Mouse (Mus musculus) hindbrain, postnatal 0 days (tissue): ENCODE data around the gene Aldh1a3. TPM values are rescaled to one million over a fixed set of nuclear protein-coding genes. Genes with fewer than 3 reads are reported as not detected.
A peak's percentile ranks its signal among the peaks of the same experiment; 100 is the strongest.

ENCODE experiments used
- ATAC-seq: fragments of 200-750 bp; cut with Nextera tagmentation; 2 replicates; pipeline ENCODE4 v1.8.0; 2017; ENCODE audit warnings: mild to moderate bottlenecking, moderate TSS enrichment, moderate library complexity
- DNase-seq: peaks from one replicate; pipeline ENCODE4 v3.0.0-alpha.2; 2015; ENCODE audit warnings: low spot score
- H3K27ac ChIP-seq: fragments of 300-500 bp; sonication (generic); 2 replicates; pipeline ENCODE4 v1.5.1; 2014; ENCODE audit warnings: mild to moderate bottlenecking
- H3K27me3 ChIP-seq: fragments of 300-500 bp; sonication (generic); 2 replicates; pipeline ENCODE4 v1.6.1; 2014; ENCODE audit warnings: low read length, mixed read lengths; ENCODE audit not compliant: insufficient read depth
- H3K36me3 ChIP-seq: fragments of 300-500 bp; sonication (generic); 2 replicates; pipeline ENCODE4 v1.6.1; 2014; ENCODE audit warnings: low read length, mixed read lengths; ENCODE audit not compliant: insufficient read depth
- H3K4me1 ChIP-seq: fragments of 300-500 bp; sonication (generic); 2 replicates; pipeline ENCODE4 v1.6.1; 2014; ENCODE audit warnings: antibody characterized with exemption, low read length, mixed read lengths; ENCODE audit not compliant: insufficient read depth
- H3K4me2 ChIP-seq: fragments of 300-500 bp; sonication (generic); 2 replicates; pipeline ENCODE4 v1.6.1; 2014; ENCODE audit warnings: low read depth, mild to moderate bottlenecking, low read length, moderate library complexity, mixed read lengths
- H3K4me3 ChIP-seq: fragments of 300-500 bp; sonication (generic); 2 replicates; pipeline ENCODE4 v1.5.1; 2014; ENCODE audit warnings: low read length
- H3K9ac ChIP-seq: fragments of 300-500 bp; sonication (generic); replicated peaks from 2 replicates; pipeline ENCODE4 v1.6.1; 2014; ENCODE audit warnings: mild to moderate bottlenecking, low read length, moderate library complexity, mixed read lengths
- H3K9me3 ChIP-seq: fragments of 300-500 bp; sonication (generic); 2 replicates; pipeline ENCODE4 v1.6.1; 2016; ENCODE audit warnings: low read length, mixed read lengths
- CTCF ChIP-seq: IDR thresholded peaks from 2 replicates; pipeline ENCODE4 v1.5.1; 2016; ENCODE audit warnings: antibody characterized with exemption, control low read depth, low read depth
- WGBS: fragments of 180-500 bp; shearing (Covaris S2); extraction: QIAGEN DNeasy Blood & Tissue Kit; methylation state at CpG from one replicate; pipeline ENCODE4 v1.1.7; 2014; 5-methylcytosine and 5-hydroxymethylcytosine counted together
- polyA plus RNA-seq: library from polyadenylated mRNA; unstranded; fragments of >200 nt; fragmentation: Nextera tagmentation; extraction: Ambion mirVana; gene quantifications from 2 replicates; pipeline ENCODE4 v1.2.1, GENCODE M21; 2015
- total RNA-seq: library from RNA; depleted of rRNA; stranded (reverse); fragments of >200 nt; gene quantifications from 2 replicates; pipeline ENCODE4 v1.2.3, GENCODE M21; 2014

The Aldh1a3 gene
- total and polyA plus RNA-seq, 2 experiments from 2014 or later = 3.5 to 4.6 TPM

DNA sequence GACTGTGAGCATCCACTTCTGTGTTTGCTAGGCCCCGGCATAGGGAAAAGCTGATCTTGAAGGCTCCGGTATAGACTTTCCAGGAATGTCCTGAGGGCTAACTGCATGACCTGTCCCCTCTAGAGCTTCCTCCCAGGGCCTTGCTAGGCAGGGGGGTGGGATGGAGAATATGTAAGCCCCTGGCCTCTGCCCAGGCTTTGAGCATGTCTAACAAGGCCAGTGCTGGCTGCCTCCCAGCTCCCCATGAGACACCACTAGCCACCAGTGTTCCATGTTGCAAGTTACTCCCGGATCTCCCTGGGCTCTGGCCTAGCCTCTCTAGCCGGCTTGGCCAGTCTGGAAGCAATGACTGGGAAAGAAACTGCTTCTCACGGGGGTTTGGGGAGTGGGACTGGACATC is 17.4 kb upstream of the Aldh1a3 start:
- WGBS = 52% methylated on average over 5 of the region's 5 CpGs
- peaks cover 7% of the 10 kb centered on the region; the same call in 1 of the 2 replicates for H3K4me1 ChIP-seq
- no peak for TF ChIP-seq CTCF
- ATAC-seq = no peak
- H3K4me3 ChIP-seq = no peak overlapping the region
- H3K9me3 ChIP-seq = no peaks in the 10 kb centered on the region
- peak; percentile 30 for DNase-seq
- H3K27me3 ChIP-seq = no peaks in the 10 kb centered on the region
- no peak overlapping the region for H3K4me2 ChIP-seq
- H3K36me3 ChIP-seq = no peaks in the 10 kb centered on the region
- H3K9ac ChIP-seq = no peak overlapping the region
- H3K27ac ChIP-seq = no peak overlapping the region

DNA sequence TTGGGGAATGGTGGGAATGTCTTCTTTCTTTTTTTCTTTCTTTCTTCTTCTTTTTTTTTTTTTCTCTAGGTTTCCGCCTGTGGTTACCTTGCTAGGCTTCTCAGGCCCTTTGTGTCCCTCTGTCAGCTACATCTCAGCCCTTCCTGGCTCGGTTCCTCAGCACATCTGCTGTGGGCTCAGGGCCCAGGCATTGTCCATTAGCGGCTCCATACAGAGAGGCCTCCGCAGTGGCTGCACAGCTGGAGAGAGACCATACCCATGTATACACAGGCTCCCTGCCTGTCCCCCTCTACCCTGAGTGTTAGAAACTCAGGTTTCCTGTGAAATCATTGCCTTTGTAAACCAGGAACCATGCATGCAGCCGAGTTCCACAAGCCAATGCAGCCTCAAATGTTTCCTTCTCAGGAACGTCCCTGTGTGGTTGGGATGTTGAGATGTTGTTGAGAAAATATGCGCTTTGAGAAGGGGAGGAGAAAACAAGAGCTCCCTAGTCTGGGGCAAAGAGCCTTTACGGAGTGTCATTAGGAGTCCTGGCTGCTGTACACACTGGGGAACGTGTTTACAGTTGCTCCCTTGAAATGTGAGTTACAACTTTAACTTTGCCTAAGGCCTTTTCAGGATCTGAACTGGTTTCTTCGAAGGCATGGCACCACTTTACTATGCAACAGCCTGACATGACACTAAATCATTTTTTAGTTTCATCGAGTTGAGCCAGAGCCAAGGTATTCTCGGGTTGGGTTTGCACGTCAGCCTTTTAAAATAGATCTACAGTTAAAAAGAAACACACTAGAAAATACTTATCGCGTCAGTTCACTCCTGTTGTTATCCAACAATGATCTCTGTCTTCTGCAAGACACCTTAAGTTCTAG is 15.4 kb upstream of the Aldh1a3 start:
- DNase-seq (peak; percentile 13), ATAC-seq (no peak)
- H3K36me3 ChIP-seq = no peaks in the 10 kb centered on the region
- WGBS = 60% methylated on average over 15 of the region's 15 CpGs
- H3K4me1 ChIP-seq = peaks cover 7% of the 10 kb centered on the region; the same call in 1 of the 2 replicates
- no peaks in the 10 kb centered on the region for H3K9me3 ChIP-seq
- no peak overlapping the region for H3K4me2 ChIP-seq
- TF ChIP-seq CTCF = no peak
- no peak overlapping the region for H3K4me3 ChIP-seq
- no peaks in the 10 kb centered on the region for H3K27me3 ChIP-seq
- H3K27ac ChIP-seq = no peak overlapping the region
- H3K9ac ChIP-seq = no peak overlapping the region

GRCm38 (mm10) chr7:66438787-66439669 is 11.7 kb upstream of the Aldh1a3 start:
- H3K9ac ChIP-seq = no peak overlapping the region
- H3K36me3 ChIP-seq = no peaks in the 10 kb centered on the region
- ATAC-seq = no peak
- peaks cover 7% of the 10 kb centered on the region; the same call in 1 of the 2 replicates for H3K4me1 ChIP-seq
- DNase-seq = no peak
- H3K27ac ChIP-seq = no peak overlapping the region
- no peaks in the 10 kb centered on the region for H3K9me3 ChIP-seq
- 63% methylated on average over 12 of the region's 12 CpGs for WGBS
- H3K4me2 ChIP-seq = no peak overlapping the region
- no peaks in the 10 kb centered on the region for H3K27me3 ChIP-seq
- H3K4me3 ChIP-seq = no peak overlapping the region
- no peak for TF ChIP-seq CTCF

DNA sequence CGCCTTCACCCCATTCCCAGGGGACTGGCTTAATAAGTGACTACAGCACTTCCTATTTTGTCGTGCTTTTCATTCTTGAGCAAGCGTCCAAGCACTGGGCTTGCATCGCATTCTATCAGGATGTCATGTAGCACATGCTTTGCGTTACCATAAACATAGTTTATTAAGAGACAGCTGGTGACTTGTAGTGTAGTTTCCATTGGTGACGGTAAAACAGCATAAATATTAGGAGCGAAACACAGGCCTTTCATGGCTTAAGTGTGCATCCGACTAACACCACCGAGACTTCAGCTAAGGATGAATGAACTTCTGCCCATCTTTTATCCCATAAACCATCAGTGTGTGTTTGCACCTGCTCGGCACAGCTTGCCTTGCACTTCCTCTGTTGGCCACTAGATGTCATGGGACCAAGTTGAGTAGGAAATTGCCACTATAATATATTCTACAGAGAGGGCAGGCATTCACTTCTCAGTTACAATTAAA is 7.2 kb upstream of the Aldh1a3 start:
- no peak overlapping the region for H3K4me2 ChIP-seq
- H3K4me1 ChIP-seq = no peaks in the 10 kb centered on the region
- no peak overlapping the region for H3K9ac ChIP-seq
- H3K9me3 ChIP-seq = no peaks in the 10 kb centered on the region
- H3K36me3 ChIP-seq = no peaks in the 10 kb centered on the region
- no peaks in the 10 kb centered on the region; the same call in 1 of the 2 replicates for H3K27me3 ChIP-seq
- TF ChIP-seq CTCF = peak; percentile 94
- WGBS = 40% methylated on average over 10 of the region's 10 CpGs
- H3K27ac ChIP-seq = no peak overlapping the region
- peak; percentile 80 for ATAC-seq
- H3K4me3 ChIP-seq = no peak overlapping the region
- DNase-seq = peak; percentile 79

DNA sequence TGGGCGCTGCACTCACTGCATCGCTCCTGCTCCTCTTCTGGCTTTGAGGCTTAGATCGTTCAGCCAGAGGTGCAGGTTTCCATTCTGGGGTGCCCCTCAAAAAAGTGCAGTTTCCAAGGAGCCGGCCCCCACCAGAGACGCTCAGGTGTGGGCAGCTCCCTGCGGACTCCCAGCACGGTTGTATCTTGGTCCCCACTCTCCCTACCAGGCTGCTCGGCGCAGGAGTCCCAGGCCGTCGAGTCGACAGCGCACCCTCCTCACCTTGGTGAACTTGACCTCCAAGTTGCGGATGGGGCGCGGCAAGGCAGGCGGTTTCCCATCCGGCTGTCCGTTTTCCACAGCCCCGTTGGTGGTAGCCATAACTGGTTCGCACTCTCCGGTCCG is 272 bp downstream of the Aldh1a3 start:
- H3K9ac ChIP-seq = 0 out of 2 replicates have a peak overlapping the region, but pooled peaks have one; percentile 17
- WGBS = 2% methylated on average over 23 of the region's 23 CpGs

DNA sequence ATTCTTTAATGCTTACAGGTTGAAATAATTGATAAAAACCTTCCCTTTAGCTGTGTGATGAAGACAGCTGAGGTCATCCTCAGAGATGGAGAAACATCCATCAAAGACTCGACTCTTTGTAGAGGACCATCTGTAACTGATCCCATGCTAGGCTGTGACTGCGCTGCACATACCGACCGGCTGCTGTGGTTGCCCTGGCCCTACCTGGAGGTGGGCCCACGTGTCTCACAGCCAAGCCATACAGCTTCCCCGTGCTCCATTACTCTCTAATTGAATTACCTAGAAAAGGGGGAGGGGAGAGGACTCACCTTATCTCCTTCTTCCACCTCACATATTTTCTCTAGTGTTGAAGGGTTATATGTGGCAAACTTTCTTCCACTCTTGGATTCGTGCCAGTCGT is 5.4 kb downstream of the Aldh1a3 start:
- H3K27ac ChIP-seq = no peak overlapping the region
- no peak for ATAC-seq
- no peak for TF ChIP-seq CTCF
- no peak overlapping the region for H3K9ac ChIP-seq
- peaks cover 17% of the 10 kb centered on the region for H3K27me3 ChIP-seq
- WGBS = 69% methylated on average over 8 of the region's 8 CpGs
- no peaks in the 10 kb centered on the region for H3K36me3 ChIP-seq
- no peak for DNase-seq
- no peaks in the 10 kb centered on the region for H3K9me3 ChIP-seq
- no peak overlapping the region for H3K4me2 ChIP-seq
- no peak overlapping the region for H3K4me3 ChIP-seq
- H3K4me1 ChIP-seq = no peaks in the 10 kb centered on the region

More for the DNA sequence above, 272 bp downstream of the Aldh1a3 start:
- H3K4me1 ChIP-seq = peaks cover 10% of the 10 kb centered on the region
- no peak for DNase-seq
- H3K4me3 ChIP-seq = peak overlapping the region; percentile 43
- peaks cover 37% of the 10 kb centered on the region for H3K27me3 ChIP-seq
- H3K36me3 ChIP-seq = no peaks in the 10 kb centered on the region
- H3K4me2 ChIP-seq = peak overlapping the region; percentile 89
- ATAC-seq = peak; percentile 43; the same call in 1 of the 2 replicates
- no peaks in the 10 kb centered on the region for H3K9me3 ChIP-seq
- no peak for TF ChIP-seq CTCF
- H3K27ac ChIP-seq = no peak overlapping the region
